Mouse (Mus musculus) induced T-regulatory cell, adult 2 months (primary cell): ENCODE results near the gene Atp5d.

ENCODE experiments used
- DNase-seq: peaks from one replicate; pipeline ENCODE4 v3.0.0-alpha.2; 2012; ENCODE audit warnings: low read depth

Gene Atp5d

GRCm38 (mm10) chr10:80117736-80118135, 20.7 kb upstream of the Atp5d start:
- peak; percentile 41 for DNase-seq

- no peak for DNase-seq
Observed at GRCm38 (mm10) chr10:80118552-80118951, 19.9 kb upstream of the Atp5d start.

- no peak for DNase-seq
Observed at GRCm38 (mm10) chr10:80120146-80120545, 18.3 kb upstream of the Atp5d start.

- DNase-seq, result peak; percentile 39
Observed at GRCm38 (mm10) chr10:80121639-80122038, 16.8 kb upstream of the Atp5d start.

- DNase-seq, result no peak
Observed at GRCm38 (mm10) chr10:80123932-80124562, 14.4 kb upstream of the Atp5d start.

GRCm38 (mm10) chr10:80127920-80128319, 10.5 kb upstream of the Atp5d start:
- no peak for DNase-seq

- DNase-seq, result no peak
Observed at GRCm38 (mm10) chr10:80129846-80130245, 8.6 kb upstream of the Atp5d start.

GRCm38 (mm10) chr10:80130403-80131031, 7.9 kb upstream of the Atp5d start:
- DNase-seq, result no peak

- DNase-seq, result peak; percentile 21
Observed at GRCm38 (mm10) chr10:80131316-80131951, 7.0 kb upstream of the Atp5d start.

GRCm38 (mm10) chr10:80131952-80132350, 6.5 kb upstream of the Atp5d start:
- DNase-seq, result no peak

- peak; percentile 44 for DNase-seq
Observed at GRCm38 (mm10) chr10:80133226-80133849, 5.1 kb upstream of the Atp5d start.

GRCm38 (mm10) chr10:80134421-80134820, 4.0 kb upstream of the Atp5d start:
- DNase-seq, result no peak

GRCm38 (mm10) chr10:80135161-80135560, 3.3 kb upstream of the Atp5d start:
- DNase-seq, result no peak

GRCm38 (mm10) chr10:80135641-80136040, 2.8 kb upstream of the Atp5d start:
- peak; percentile 29 for DNase-seq

GRCm38 (mm10) chr10:80136179-80136951, 2.1 kb upstream of the Atp5d start:
- no peak for DNase-seq

GRCm38 (mm10) chr10:80136952-80137625, 1.3 kb upstream of the Atp5d start:
- DNase-seq, result peak; percentile 68

- peak; percentile 77 for DNase-seq
Observed at GRCm38 (mm10) chr10:80137626-80138552, 543 bp upstream of the Atp5d start.

GRCm38 (mm10) chr10:80139439-80139775, 975 bp downstream of the Atp5d start:
- no peak for DNase-seq

GRCm38 (mm10) chr10:80139975-80140665, 1.7 kb downstream of the Atp5d start:
- no peak for DNase-seq

- DNase-seq, result peak; percentile 59
Observed at GRCm38 (mm10) chr10:80140666-80141035, 2.2 kb downstream of the Atp5d start, which contains the start of gene Cbarp. Gene Cbarp, minus strand, starts transcription at chr10:80140835.
